Mouse (Mus musculus): ENCODE results near the gene Nek1.

DNA sequence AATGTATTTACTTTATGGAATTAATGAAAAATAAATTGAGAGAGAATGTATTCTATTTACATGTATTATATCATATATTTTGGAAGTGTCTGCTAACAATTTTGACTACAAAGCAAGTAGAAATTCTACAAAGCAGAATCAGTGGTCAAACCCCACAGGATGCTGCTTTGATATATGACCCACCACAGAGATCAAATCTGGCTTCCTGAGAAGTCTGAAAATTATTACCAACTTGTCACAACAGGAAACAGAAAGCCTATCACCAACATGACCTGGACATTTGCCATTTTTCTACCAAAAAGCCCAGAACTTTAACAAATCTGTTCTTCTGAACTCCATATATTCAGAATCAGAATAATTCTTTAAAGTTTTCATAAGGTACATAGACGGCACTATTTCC is 11.6 kb upstream of the Nek1 start:
- no peak for TF ChIP-seq EP300 (optimal IDR thresholded peaks at IDR 0.05)
- TF ChIP-seq CTCF (IDR thresholded peaks at IDR 0.05; ENCODE audit: low read depth), result no peak

Data from stomach, postnatal 0 days (tissue).